Mouse (Mus musculus): Measurements from ENCODE around the gene Dppa3.

- TF ChIP-seq CTCF (IDR thresholded peaks at IDR 0.05; ENCODE audit: control insufficient read depth, insufficient read depth, insufficient replicate concordance, low read depth, low read length) = no peak
- TF ChIP-seq POLR2A (IDR thresholded peaks at IDR 0.05; ENCODE audit: control insufficient read depth, low read depth, low read length) = no peak
Measured at GRCm38 (mm10) chr6:122608434-122609376, 17.5 kb upstream of the Dppa3 start.
